Mouse (Mus musculus): ENCODE measurements around the gene Gcm2.

DNA sequence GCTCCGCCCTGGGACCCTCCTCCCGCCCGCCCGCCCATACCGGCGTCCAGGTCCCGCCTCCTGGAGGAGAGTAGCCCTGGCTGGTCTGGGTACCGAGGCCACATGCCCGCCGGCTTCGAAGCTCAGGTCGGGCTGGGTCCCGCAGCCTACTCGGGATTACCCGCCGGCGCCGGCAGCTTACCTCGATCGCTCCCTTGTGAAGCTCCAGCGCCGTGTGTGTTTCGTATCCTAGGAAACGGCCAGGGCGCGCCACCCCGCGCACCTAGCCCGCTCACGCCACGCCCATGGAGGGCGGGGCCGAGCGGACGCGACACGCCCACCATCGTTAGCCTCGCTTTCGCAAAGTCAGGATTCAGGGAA is 31.4 kb downstream of the Gcm2 start, which contains the start of gene Mak:
- no peak for TF ChIP-seq CTCF (IDR thresholded peaks at IDR 0.05; ENCODE audit: borderline replicate concordance, insufficient read depth, low read length)
- TF ChIP-seq POLR2A (IDR thresholded peaks at IDR 0.05; ENCODE audit: low read depth, low read length) = no peak

Data from embryonic fibroblast, embryonic 13.5 days (primary cell).